Comparison of ENCODE assay signal across 20 mouse cellular contexts in the genomic region with DNA sequence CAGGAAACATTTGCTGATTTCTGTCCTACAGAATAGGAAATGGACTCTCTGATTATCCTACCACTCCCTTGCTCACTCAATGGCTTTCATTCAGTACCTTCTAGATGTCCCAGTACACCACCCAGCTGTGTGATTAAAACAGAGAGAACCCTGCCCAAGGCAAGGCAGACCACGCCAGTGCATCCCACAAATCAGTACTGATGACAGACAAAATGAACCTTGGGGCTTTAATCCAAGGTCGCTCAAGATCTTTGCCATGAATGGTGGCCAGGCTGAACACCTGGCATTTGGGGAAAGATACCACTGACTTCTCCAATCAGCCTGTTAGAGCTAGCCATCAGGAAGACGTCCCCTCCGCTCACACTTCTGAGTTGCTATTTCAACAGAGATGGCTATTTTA.
"Had no signal": no experiment of that assay in that cellular context is flagged by ENCODE, and none has a peak within 500 bp of the region (broad histone marks: within the 10 kb centered on the region; RNA-seq: fewer than 3 reads in every experiment).

No protein-coding gene starts in this region.

- H3K36me3 ChIP-seq: limb, embryonic 10.5 days; limb, embryonic 13.5 days; liver, embryonic 12.5 days; liver, embryonic 15.5 days; lung, embryonic 15.5 days; midbrain, embryonic 10.5 days; neural tube, embryonic 12.5 days; neural tube, embryonic 15.5 days had no signal

- H3K9me3 ChIP-seq: limb, embryonic 10.5 days; limb, embryonic 13.5 days; liver, embryonic 12.5 days; liver, embryonic 15.5 days; lung, embryonic 15.5 days; megakaryocyte, embryonic 14.5 days; midbrain, embryonic 10.5 days; neural tube, embryonic 12.5 days; neural tube, embryonic 15.5 days had no signal

- H3K4me1 ChIP-seq: limb, embryonic 10.5 days; limb, embryonic 13.5 days; liver, embryonic 12.5 days; liver, embryonic 15.5 days; lung, embryonic 15.5 days; midbrain, embryonic 10.5 days; neural tube, embryonic 12.5 days had no signal

- H3K4me2 ChIP-seq: limb, embryonic 13.5 days; liver, embryonic 12.5 days; liver, embryonic 15.5 days; lung, embryonic 15.5 days; neural tube, embryonic 12.5 days; neural tube, embryonic 15.5 days had no signal

- ATAC-seq: liver, embryonic 12.5 days had no signal

- H3K27me3 ChIP-seq: liver, embryonic 12.5 days; liver, embryonic 15.5 days; lung, embryonic 15.5 days; megakaryocyte, embryonic 14.5 days; neural tube, embryonic 12.5 days; neural tube, embryonic 15.5 days had no signal

- H3K9ac ChIP-seq: limb, embryonic 13.5 days; liver, embryonic 12.5 days; liver, embryonic 15.5 days; lung, embryonic 15.5 days; neural tube, embryonic 12.5 days; neural tube, embryonic 15.5 days had no signal

- H3K27ac ChIP-seq: limb, embryonic 10.5 days; limb, embryonic 13.5 days; liver, embryonic 12.5 days; liver, embryonic 15.5 days; lung, embryonic 15.5 days; midbrain, embryonic 10.5 days; neural tube, embryonic 12.5 days; neural tube, embryonic 15.5 days had no signal

- H3K4me3 ChIP-seq: limb, embryonic 10.5 days; limb, embryonic 13.5 days; liver, embryonic 12.5 days; liver, embryonic 15.5 days; lung, embryonic 15.5 days; megakaryocyte, embryonic 14.5 days; midbrain, embryonic 10.5 days; neural tube, embryonic 12.5 days; neural tube, embryonic 15.5 days had no signal

- DNase-seq: kidney, adult 18-20 months; kidney, adult 9 months; kidney, postnatal 14 days; kidney, postnatal 4 days; liver; lung, adult 18-20 months; lung, postnatal 10 days; lung, postnatal 36 days; midbrain, embryonic 14.5 days; right cerebral cortex, adult 18-20 months; thymus, postnatal 25 days had no signal
